Mouse (Mus musculus) myocyte (in vitro differentiated cells): ENCODE results near the gene Msh5.

Source experiments
- CEBPB ChIP-seq: IDR thresholded peaks from 2 replicates; pipeline ENCODE4 v1.6.1; 2011; ENCODE audit warnings: mild to moderate bottlenecking, moderate library complexity; ENCODE audit not compliant: poor library complexity, insufficient read depth, severe bottlenecking
- E2F4 ChIP-seq: IDR thresholded peaks from one replicate; pipeline ENCODE4 v1.6.1; 2011; ENCODE audit warnings: mild to moderate bottlenecking, control low read depth, moderate library complexity; ENCODE audit not compliant: insufficient read depth
- MAX ChIP-seq: IDR thresholded peaks from one replicate; pipeline ENCODE4 v1.6.1; 2011; ENCODE audit warnings: low read depth, mild to moderate bottlenecking, control low read depth
- MYOD1 ChIP-seq, 3 experiments: IDR thresholded peaks; one replicate each; pipeline ENCODE4 v1.6.1; 2011; ENCODE audit warnings: control low read depth in 2 of 3, low read depth in 2 of 3, mild to moderate bottlenecking in 2 of 3, moderate library complexity in 1 of 3; ENCODE audit not compliant: insufficient read length in 2 of 3, control insufficient read depth in 1 of 3
- MYOG ChIP-seq, 3 experiments: IDR thresholded peaks; one replicate each; pipeline ENCODE4 v1.6.1; 2011; ENCODE audit warnings: control low read depth in 2 of 3, low read depth in 2 of 3, mild to moderate bottlenecking in 2 of 3; ENCODE audit not compliant: insufficient read length in 2 of 3, control insufficient read depth in 1 of 3, insufficient read depth in 1 of 3
- POLR2A ChIP-seq: IDR thresholded peaks from one replicate; pipeline ENCODE4 v1.6.1; 2011; ENCODE audit warnings: low read depth, mild to moderate bottlenecking, control low read depth, moderate library complexity; ENCODE audit not compliant: insufficient read length
- POLR2AphosphoS2 ChIP-seq: IDR thresholded peaks from one replicate; pipeline ENCODE4 v1.6.1; 2011; ENCODE audit warnings: low read depth, control low read depth; ENCODE audit not compliant: insufficient read length
- SRF ChIP-seq: IDR thresholded peaks from one replicate; pipeline ENCODE4 v1.6.1; 2011; ENCODE audit warnings: low read depth; ENCODE audit not compliant: control insufficient read depth, insufficient read length
- TCF12 ChIP-seq: IDR thresholded peaks from one replicate; pipeline ENCODE4 v1.6.1; 2011; ENCODE audit warnings: mild to moderate bottlenecking, control low read depth; ENCODE audit not compliant: poor library complexity, insufficient read depth, severe bottlenecking
- USF1 ChIP-seq: IDR thresholded peaks from one replicate; pipeline ENCODE4 v1.6.1; 2011; ENCODE audit warnings: low read depth, mild to moderate bottlenecking, control low read depth, moderate library complexity

- no peak for TF ChIP-seq MYOD1 (IDR thresholded peaks at IDR 0.05; ENCODE audit: control insufficient read depth in 1 of 3, insufficient read length in 2 of 3, low read depth in 2 of 3)
- no peak for TF ChIP-seq POLR2A
- TF ChIP-seq TCF12, result no peak
- no peak for TF ChIP-seq POLR2AphosphoS2
- no peak for TF ChIP-seq MYOG (IDR thresholded peaks at IDR 0.05; ENCODE audit: control insufficient read depth in 1 of 3, insufficient read depth in 1 of 3, insufficient read length in 2 of 3, low read depth in 2 of 3)
- TF ChIP-seq MAX, result no peak
- TF ChIP-seq USF1, result no peak
- TF ChIP-seq E2F4, result no peak
- TF ChIP-seq CEBPB, result no peak
- TF ChIP-seq SRF, result no peak
These were observed 46.1 kb upstream of the Msh5 start for GRCm38 (mm10) chr17:35092403-35093198.
